Mouse (Mus musculus) stomach, postnatal 0 days (tissue): ENCODE data around the gene Snrnp48.

Source experiments
- CTCF ChIP-seq: IDR thresholded peaks from 2 replicates; pipeline ENCODE4 v1.5.1; 2016; ENCODE audit warnings: antibody characterized with exemption, low read depth, mild to moderate bottlenecking, moderate library complexity
- EP300 ChIP-seq: optimal IDR thresholded peaks from 2 replicates; pipeline ENCODE3; 2016; ENCODE audit warnings: antibody characterized with exemption

- no peak for TF ChIP-seq CTCF
- no peak for TF ChIP-seq EP300
Measured at GRCm38 (mm10) chr13:38251226-38251625, 46.5 kb downstream of the Snrnp48 start.
